Mouse (Mus musculus): ENCODE measurements around the gene Obscn.

DNA sequence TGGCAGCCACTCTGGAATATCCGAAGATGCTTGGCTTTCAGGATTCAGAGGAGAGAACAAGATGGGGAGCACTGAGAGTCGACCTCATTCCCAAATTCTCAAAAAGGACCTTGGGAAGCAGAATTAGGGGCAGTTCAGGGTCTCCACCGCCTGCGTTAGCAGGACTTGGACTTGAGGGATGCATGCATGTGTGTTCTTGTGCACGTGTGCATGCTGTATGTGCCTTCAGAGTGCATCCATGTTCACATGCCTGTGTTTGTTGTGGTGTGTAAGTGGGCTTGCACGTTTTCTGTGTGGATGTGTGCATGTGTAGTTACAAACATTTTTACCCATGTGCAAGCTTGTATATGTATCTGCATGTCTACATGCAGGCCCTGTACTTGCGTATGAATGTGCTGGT, 172.0 kb downstream of the Obscn start:
- TF ChIP-seq EP300 (IDR thresholded peaks at IDR 0.05; ENCODE audit: low read depth) = no peak
- TF ChIP-seq CTCF (IDR thresholded peaks at IDR 0.05; ENCODE audit: low read depth) = no peak

All from heart, postnatal 0 days (tissue).